Mouse (Mus musculus) thymus, postnatal 10 days (tissue): ENCODE data around the gene Prl7a1.

ENCODE experiments used
- DNase-seq, 2 experiments: peaks; one replicate each; pipeline ENCODE4 v3.0.0; 2021; ENCODE audit warnings: low spot score in 2 of 2

The Prl7a1 gene

GRCm38 (mm10) chr13:27642393-27642792, at the start of gene Prl7a1:
TSS of gene Prl7a1 (minus strand) at chr13:27642493.
- DNase-seq, result no peak

DNA sequence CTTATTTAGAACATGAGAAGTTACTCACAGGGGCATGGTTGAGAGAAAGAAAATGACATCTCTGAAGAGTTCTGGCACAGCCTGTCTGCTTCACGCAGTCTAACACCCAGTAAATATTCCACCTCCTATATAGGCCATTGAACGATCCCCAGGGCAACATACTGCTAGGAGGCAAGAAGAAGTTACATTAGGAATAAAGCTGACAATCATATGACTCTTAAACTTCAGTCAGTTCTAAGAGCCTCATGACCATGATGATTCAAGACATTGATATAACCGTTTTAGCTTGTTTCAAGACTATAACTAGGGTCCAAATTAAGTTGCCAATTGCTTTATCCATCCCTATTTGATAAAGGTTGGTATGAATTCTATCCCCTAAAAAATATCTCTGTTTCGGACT, 25.6 kb upstream of the Prl7a1 start, which contains the start of gene Prl7a2:
TSS of gene Prl7a2 (minus strand) at position 101 of the 400 bp plus-strand sequence.
- no peak for DNase-seq

GRCm38 (mm10) chr13:27660747-27661146, 18.5 kb upstream of the Prl7a1 start:
- no peak for DNase-seq

GRCm38 (mm10) chr13:27610482-27610881, 31.8 kb downstream of the Prl7a1 start, which contains the start of gene Prl7b1:
TSS of gene Prl7b1 (minus strand) at chr13:27610582.
- no peak for DNase-seq
